13 mouse cellular contexts compared by ENCODE assay signal in the genomic region with DNA sequence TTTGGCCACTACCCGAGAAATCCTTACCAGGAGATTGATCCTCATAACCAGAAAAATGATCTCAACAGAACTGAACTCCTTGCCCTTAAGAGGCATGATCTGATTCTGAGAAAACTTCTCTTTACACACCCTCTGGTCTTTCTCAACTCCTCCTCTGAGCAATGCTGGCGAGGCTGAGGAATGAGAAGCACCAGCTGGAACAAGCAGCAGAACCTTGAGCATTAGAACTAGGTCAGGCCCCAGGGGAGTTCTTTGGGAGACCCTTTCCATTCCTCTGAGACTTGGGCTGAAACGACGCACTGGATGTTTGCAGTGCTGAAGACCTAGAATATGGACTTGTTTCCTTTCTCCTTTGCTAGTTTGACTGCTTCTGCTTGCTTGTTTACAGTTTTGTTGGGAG.
A peak's percentile ranks its signal among the peaks of the same experiment; 100 is the strongest.
DNase-seq lines count a peak whose midpoint lies in the region; ATAC-seq and TF ChIP-seq lines count a peak whose summit lies in the region.
"Had no signal": no experiment of that assay in that cellular context is flagged by ENCODE, and none has a peak within 500 bp of the region (broad histone marks: within the 10 kb centered on the region; RNA-seq: fewer than 3 reads in every experiment).

No protein-coding gene starts in this region.

- H3K27ac ChIP-seq in kidney, embryonic 16.5 days (ENCODE audit: low read length), result no peak overlapping the region
- H3K27ac ChIP-seq in layer of hippocampus, adult 2 months, result no peak overlapping the region
- H3K27ac ChIP-seq: forebrain, embryonic 12.5 days; intestine, embryonic 15.5 days; liver, embryonic 14.5 days had no signal

- no peak for TF ChIP-seq CTCF in layer of hippocampus, adult 2 months (conservative IDR thresholded peaks at IDR 0.05)

- no peak overlapping the region for H3K4me2 ChIP-seq in kidney, embryonic 16.5 days (replicated peaks; ENCODE audit: low read depth, low read length)
- H3K4me2 ChIP-seq: forebrain, embryonic 12.5 days; intestine, embryonic 15.5 days had no signal

- WGBS in kidney, embryonic 16.5 days, result 58% methylated on average over 4 of the region's 4 CpGs

- H3K4me3 ChIP-seq in kidney, embryonic 16.5 days (ENCODE audit: low read length), result no peak overlapping the region
- no peak overlapping the region for H3K4me3 ChIP-seq in layer of hippocampus, adult 2 months
- H3K4me3 ChIP-seq: forebrain, embryonic 12.5 days; intestine, embryonic 15.5 days had no signal

- no peaks in the 10 kb centered on the region for H3K27me3 ChIP-seq in kidney, embryonic 16.5 days (ENCODE audit: insufficient read depth, low read length)
- H3K27me3 ChIP-seq: forebrain, embryonic 12.5 days; intestine, embryonic 15.5 days had no signal

- no peaks in the 10 kb centered on the region for H3K36me3 ChIP-seq in kidney, embryonic 16.5 days (ENCODE audit: insufficient read depth, low read length)
- H3K36me3 ChIP-seq: forebrain, embryonic 12.5 days; intestine, embryonic 15.5 days had no signal

- intact Hi-C loops in heart, postnatal 14 days (cut with DNase I), result no loop called here

- H3K9ac ChIP-seq in kidney, embryonic 16.5 days (replicated peaks; ENCODE audit: low read length), result no peak overlapping the region
- H3K9ac ChIP-seq: forebrain, embryonic 12.5 days; intestine, embryonic 15.5 days; liver, embryonic 14.5 days had no signal

- DNase-seq in kidney, adult 11 months, result peak; percentile 15
- DNase-seq in adrenal gland, postnatal 14 days, result peak; percentile 39
- DNase-seq in heart, postnatal 14 days, result peak; percentile 50 to 51
- DNase-seq in lung, postnatal 10 days, result peak; percentile 31
- DNase-seq in cerebellum, adult 8-10 months, result no peak
- DNase-seq in layer of hippocampus, adult 2 months (ENCODE audit: low spot score in 2 of 2), result no peak
- DNase-seq: B cell, adult 2 months; cerebellum, adult 18-20 months had no signal

- no peaks in the 10 kb centered on the region for H3K9me3 ChIP-seq in kidney, embryonic 16.5 days (ENCODE audit: low read length)
- H3K9me3 ChIP-seq: forebrain, embryonic 12.5 days; intestine, embryonic 15.5 days had no signal

- no peaks in the 10 kb centered on the region for H3K4me1 ChIP-seq in kidney, embryonic 16.5 days (ENCODE audit: insufficient read depth, low read length)
- H3K4me1 ChIP-seq: forebrain, embryonic 12.5 days; intestine, embryonic 15.5 days had no signal

- no peak for ATAC-seq in kidney, embryonic 16.5 days (ENCODE audit: low FRiP score, low TSS enrichment)
- ATAC-seq in granulocyte monocyte progenitor cell, adult 5-6 weeks (replicated peaks; ENCODE audit: poor library complexity, severe bottlenecking), result no peak
- ATAC-seq: intestine, embryonic 15.5 days had no signal

Comparison
In these comparisons a context has a peak if more than half of its experiments do, and no peak if none do; other contexts are left out.
1. DNase-seq: peak in kidney, adult 11 months (single experiment), adrenal gland, postnatal 14 days (single experiment), heart, postnatal 14 days (2 of 2) and lung, postnatal 10 days (single experiment); none in cerebellum, adult 8-10 months (single experiment) and layer of hippocampus, adult 2 months (0 of 2).